Mouse (Mus musculus): ENCODE data around the gene Fam69a.
"Not testable (repeated sequence)": the region's sequence is repeated elsewhere in the genome, so short reads cannot be mapped to it uniquely, and the experiment has no call there.

Fam69a gene

GRCm38 (mm10) chr5:107901014-107901615, 85.8 kb downstream of the Fam69a start:
- DNase-seq (ENCODE audit: low spot score), result no peak

- peak; percentile 98 for DNase-seq (ENCODE audit: low spot score)
Observed at GRCm38 (mm10) chr5:107900206-107901013, 86.5 kb downstream of the Fam69a start, which contains the start of gene Rpl5. TSS of gene Rpl5 (plus strand) at chr5:107900502.

- no peak for DNase-seq (ENCODE audit: low spot score)
Observed at GRCm38 (mm10) chr5:107896265-107896664, 90.6 kb downstream of the Fam69a start.

GRCm38 (mm10) chr5:107894676-107895075, 92.2 kb downstream of the Fam69a start:
- DNase-seq (ENCODE audit: low spot score), result no peak

GRCm38 (mm10) chr5:107891515-107891914, 95.4 kb downstream of the Fam69a start:
- DNase-seq (ENCODE audit: low spot score), result not testable (repeated sequence)

GRCm38 (mm10) chr5:107889994-107890888, 96.6 kb downstream of the Fam69a start:
- no peak for DNase-seq (ENCODE audit: low spot score)

- DNase-seq (ENCODE audit: low spot score), result no peak
Observed at GRCm38 (mm10) chr5:107880710-107881109, 106.2 kb downstream of the Fam69a start.

- no peak for DNase-seq (ENCODE audit: low spot score)
Observed at GRCm38 (mm10) chr5:107877053-107877452, 109.8 kb downstream of the Fam69a start.

GRCm38 (mm10) chr5:107875261-107875611, 111.6 kb downstream of the Fam69a start:
- DNase-seq (ENCODE audit: low spot score), result no peak

GRCm38 (mm10) chr5:107874561-107875260, 112.2 kb downstream of the Fam69a start, which contains the start of gene Evi5:
TSS of gene Evi5 (minus strand) at chr5:107875107.
- DNase-seq (ENCODE audit: low spot score), result no peak

GRCm38 (mm10) chr5:107873886-107874302, 113.0 kb downstream of the Fam69a start:
- DNase-seq (ENCODE audit: low spot score), result no peak

- no peak for DNase-seq (ENCODE audit: low spot score)
Observed at GRCm38 (mm10) chr5:107873330-107873729, 113.6 kb downstream of the Fam69a start.

- no peak for DNase-seq (ENCODE audit: low spot score)
Observed at GRCm38 (mm10) chr5:107869701-107870100, 117.2 kb downstream of the Fam69a start.

GRCm38 (mm10) chr5:107868905-107869424, 117.9 kb downstream of the Fam69a start:
- DNase-seq (ENCODE audit: low spot score), result peak; percentile 96

GRCm38 (mm10) chr5:107867970-107868904, 118.6 kb downstream of the Fam69a start:
- DNase-seq (ENCODE audit: low spot score), result peak; percentile 73

- DNase-seq (ENCODE audit: low spot score), result no peak
Observed at GRCm38 (mm10) chr5:107866127-107867126, 120.5 kb downstream of the Fam69a start.

- DNase-seq (ENCODE audit: low spot score), result no peak
Observed at GRCm38 (mm10) chr5:107863971-107864370, 122.9 kb downstream of the Fam69a start.

GRCm38 (mm10) chr5:107858963-107859362, 127.9 kb downstream of the Fam69a start:
- no peak for DNase-seq (ENCODE audit: low spot score)

Data from embryo, embryonic 10.5 days (tissue).